Mouse (Mus musculus): ENCODE results near the gene Zzef1.

- TF ChIP-seq CTCF (IDR thresholded peaks at IDR 0.05; ENCODE audit: control insufficient read depth, insufficient read depth, low read length) (no peak), POLR2A (IDR thresholded peaks at IDR 0.05; ENCODE audit: borderline replicate concordance, control insufficient read depth, low read depth, low read length) (no peak)
These were observed 27.0 kb upstream of the Zzef1 start for GRCm38 (mm10) chr11:72769061-72769460.

Data from bone marrow, adult 2 months (tissue).